ENCODE assay signal across 25 mouse cellular contexts in genomic region chr4:83061564-83061963, GRCm38 (mm10). TPM values are rescaled to one million over a fixed set of nuclear protein-coding genes. Genes with fewer than 3 reads are reported as not detected.
DNase-seq lines count a peak whose midpoint lies in the region; ATAC-seq and TF ChIP-seq lines count a peak whose summit lies in the region.
"Had no signal": no experiment of that assay in that cellular context is flagged by ENCODE, and none has a peak within 500 bp of the region (broad histone marks: within the 10 kb centered on the region; RNA-seq: fewer than 3 reads in every experiment).

No protein-coding gene starts in this region.

- WGBS in forebrain, embryonic 10.5 days, result 93% methylated on average over 2 of the region's 2 CpGs
- WGBS in forebrain, postnatal 0 days, result 91% methylated on average over 2 of the region's 2 CpGs
- WGBS in embryonic facial prominence, embryonic 10.5 days, result 88% methylated on average over 2 of the region's 2 CpGs

- no peak overlapping the region for H3K9ac ChIP-seq in forebrain, postnatal 0 days
- H3K9ac ChIP-seq: embryonic facial prominence, embryonic 13.5 days; forebrain, embryonic 13.5 days; hindbrain, embryonic 12.5 days; hindbrain, embryonic 15.5 days had no signal

- DNase-seq in forebrain, embryonic 10.5 days (ENCODE audit: extremely low spot score, low spot score), result peak; percentile 4
- no peak for DNase-seq in forebrain, postnatal 0 days
- DNase-seq in 416B (ENCODE audit: low read depth), result peak; percentile 16
- DNase-seq in embryonic facial prominence, embryonic 10.5 days (ENCODE audit: low spot score), result peak; percentile 6
- DNase-seq in cerebellum, adult 9-11 months, result no peak
- no peak for DNase-seq in cerebellum, adult 8-10 months
- DNase-seq: adrenal gland, adult 2 months; adrenal gland, postnatal 14 days; B cell, adult 2 months; cerebellum, adult 11 months; cerebellum, adult 2 months; cerebellum, postnatal 14 days; gastrocnemius, postnatal 25 days; heart, adult 2 months had no signal

- no peak for TF ChIP-seq CTCF in forebrain, postnatal 0 days (IDR thresholded peaks at IDR 0.05; ENCODE audit: low read depth)

- H3K27ac ChIP-seq in forebrain, embryonic 10.5 days, result no peak overlapping the region
- H3K27ac ChIP-seq in forebrain, postnatal 0 days (ENCODE audit: low read depth, low read length), result no peak overlapping the region
- H3K27ac ChIP-seq in embryonic facial prominence, embryonic 10.5 days (replicated peaks), result no peak overlapping the region
- H3K27ac ChIP-seq: forebrain, embryonic 13.5 days; heart, adult 2 months; hindbrain, embryonic 12.5 days; hindbrain, embryonic 15.5 days had no signal

- no peak overlapping the region for H3K4me3 ChIP-seq in forebrain, embryonic 10.5 days
- no peak overlapping the region for H3K4me3 ChIP-seq in forebrain, postnatal 0 days (ENCODE audit: low read depth, low read length)
- H3K4me3 ChIP-seq in embryonic facial prominence, embryonic 10.5 days, result no peak overlapping the region
- H3K4me3 ChIP-seq in myocyte, result no peak overlapping the region
- H3K4me3 ChIP-seq: embryonic facial prominence, embryonic 13.5 days; erythroblast, embryonic 14.5 days; forebrain, embryonic 13.5 days; heart, adult 2 months; hindbrain, embryonic 12.5 days; hindbrain, embryonic 15.5 days had no signal

- H3K27me3 ChIP-seq in forebrain, embryonic 10.5 days (ENCODE audit: poor library complexity, severe bottlenecking), result no peaks in the 10 kb centered on the region
- no peaks in the 10 kb centered on the region for H3K27me3 ChIP-seq in forebrain, postnatal 0 days (ENCODE audit: insufficient read depth, low read length)
- no peaks in the 10 kb centered on the region for H3K27me3 ChIP-seq in embryonic facial prominence, embryonic 10.5 days (replicated peaks; ENCODE audit: low read depth, poor library complexity, severe bottlenecking)
- no peaks in the 10 kb centered on the region for H3K27me3 ChIP-seq in myocyte (ENCODE audit: control insufficient read depth, insufficient read depth, insufficient read length)
- H3K27me3 ChIP-seq: embryonic facial prominence, embryonic 13.5 days; forebrain, embryonic 13.5 days; hindbrain, embryonic 12.5 days; hindbrain, embryonic 15.5 days had no signal

- H3K79me2 ChIP-seq in myocyte (ENCODE audit: control insufficient read depth, insufficient read depth), result no peaks in the 10 kb centered on the region

- H3K36me3 ChIP-seq in forebrain, embryonic 10.5 days (replicated peaks), result no peaks in the 10 kb centered on the region
- no peaks in the 10 kb centered on the region for H3K36me3 ChIP-seq in forebrain, postnatal 0 days (ENCODE audit: insufficient read depth)
- no peaks in the 10 kb centered on the region for H3K36me3 ChIP-seq in embryonic facial prominence, embryonic 10.5 days (replicated peaks)
- H3K36me3 ChIP-seq in myocyte (ENCODE audit: control insufficient read depth, insufficient read depth), result no peaks in the 10 kb centered on the region
- H3K36me3 ChIP-seq: embryonic facial prominence, embryonic 13.5 days; hindbrain, embryonic 12.5 days; hindbrain, embryonic 15.5 days had no signal

- no peaks in the 10 kb centered on the region; the same call in 1 of the 2 replicates for H3K9me3 ChIP-seq in forebrain, embryonic 10.5 days
- no peaks in the 10 kb centered on the region for H3K9me3 ChIP-seq in forebrain, postnatal 0 days (ENCODE audit: low read length)
- H3K9me3 ChIP-seq in embryonic facial prominence, embryonic 10.5 days, result no peaks in the 10 kb centered on the region
- H3K9me3 ChIP-seq: forebrain, embryonic 13.5 days; hindbrain, embryonic 12.5 days; hindbrain, embryonic 15.5 days had no signal

- no peak for TF ChIP-seq POLR2A in myocyte (IDR thresholded peaks at IDR 0.05; ENCODE audit: insufficient read length, low read depth)

- no peak overlapping the region for H3ac ChIP-seq in myocyte (ENCODE audit: control insufficient read depth, insufficient read length)

- ATAC-seq in forebrain, postnatal 0 days, result no peak
- ATAC-seq: CD4-positive, CD25-positive, alpha-beta regulatory T cell, adult 4 months; forebrain, embryonic 13.5 days; forebrain, embryonic 16.5 days had no signal

- peaks cover 11% of the 10 kb centered on the region for H3K4me1 ChIP-seq in forebrain, embryonic 10.5 days
- no peaks in the 10 kb centered on the region for H3K4me1 ChIP-seq in forebrain, postnatal 0 days (ENCODE audit: insufficient read depth)
- H3K4me1 ChIP-seq in embryonic facial prominence, embryonic 10.5 days, result peaks cover 34% of the 10 kb centered on the region
- H3K4me1 ChIP-seq: forebrain, embryonic 13.5 days; hindbrain, embryonic 15.5 days had no signal

- no peak overlapping the region for H3K4me2 ChIP-seq in forebrain, postnatal 0 days (ENCODE audit: low read depth)
- H3K4me2 ChIP-seq in myocyte (ENCODE audit: low read depth), result peak overlapping the region; percentile 31
- H3K4me2 ChIP-seq: embryonic facial prominence, embryonic 13.5 days; forebrain, embryonic 13.5 days; heart, embryonic 11.5 days; hindbrain, embryonic 12.5 days; hindbrain, embryonic 15.5 days had no signal

TF ChIP-seq in myocyte, 11 proteins besides CTCF, POLR2A, EP300 and RAD21:
- TF ChIP-seq SRF (IDR thresholded peaks at IDR 0.05; ENCODE audit: control insufficient read depth, insufficient read length, low read depth) (no peak), MAX (IDR thresholded peaks at IDR 0.05; ENCODE audit: low read depth) (no peak), TCF3 (IDR thresholded peaks at IDR 0.05; ENCODE audit: insufficient read length, low read depth) (peak; percentile 44), CEBPB (IDR thresholded peaks at IDR 0.05; ENCODE audit: insufficient read depth, poor library complexity, severe bottlenecking) (no peak), TCF12 (IDR thresholded peaks at IDR 0.05; ENCODE audit: insufficient read depth, poor library complexity, severe bottlenecking) (peak; percentile 50), REST (IDR thresholded peaks at IDR 0.05; ENCODE audit: insufficient read depth, insufficient read length) (no peak), MYOG (IDR thresholded peaks at IDR 0.05; ENCODE audit: control insufficient read depth in 1 of 3, insufficient read depth in 1 of 3, insufficient read length in 2 of 3, low read depth in 2 of 3) (peak in 2 of 3 experiments; percentile 77 to 82), USF1 (IDR thresholded peaks at IDR 0.05; ENCODE audit: low read depth) (no peak), E2F4 (IDR thresholded peaks at IDR 0.05; ENCODE audit: insufficient read depth) (no peak), POLR2AphosphoS2 (IDR thresholded peaks at IDR 0.05; ENCODE audit: insufficient read length, low read depth) (no peak), MYOD1 (IDR thresholded peaks at IDR 0.05; ENCODE audit: control insufficient read depth in 1 of 3, insufficient read length in 2 of 3, low read depth in 2 of 3) (peak; percentile 71 to 85 (median 84))

RNA-seq across cellular contexts. Expression of gene Frem1, which starts 9.4 kb away (rescaled TPM):
- polyA plus RNA-seq in forebrain, embryonic 10.5 days (2016; fragmentation: Nextera tagmentation; extraction: Ambion mirVana), result 6.2 and 7.2 TPM in 2 replicates
- total RNA-seq in forebrain, postnatal 0 days (2014; rRNA removed), result 4.3 and 5.3 TPM in 2 replicates
- polyA plus RNA-seq in forebrain, postnatal 0 days (2015; fragmentation: Nextera tagmentation; extraction: Ambion mirVana), result 0.97 and 1.2 TPM in 2 replicates
- 15.0 and 15.5 TPM in 2 replicates for polyA plus RNA-seq in embryonic facial prominence, embryonic 10.5 days (2016; fragmentation: Nextera tagmentation; extraction: Ambion mirVana)
- 0.01 TPM for polyA plus RNA-seq in myocyte (2012; fragmentation: generic; extraction: Trizol)
- total RNA-seq: hematopoietic stem cell, adult 5-6 weeks; MEL had no signal
- polyA plus RNA-seq: CD4-positive, CD25-positive, alpha-beta regulatory T cell, adult 4 months; erythroblast, embryonic 14.5 days had no signal

Comparison
In these comparisons a context has a peak if more than half of its experiments do, and no peak if none do; other contexts are left out.
1. DNase-seq: peak in forebrain, embryonic 10.5 days (single experiment), 416B (single experiment) and embryonic facial prominence, embryonic 10.5 days (single experiment); none in forebrain, postnatal 0 days (single experiment), cerebellum, adult 9-11 months (single experiment) and cerebellum, adult 8-10 months (single experiment).